Mouse (Mus musculus) lung, postnatal 0 days (tissue): Measurements from ENCODE around the gene Pabpn1l. TPM values are rescaled to one million over a fixed set of nuclear protein-coding genes. Genes with fewer than 3 reads are reported as not detected.

Experiments
- ATAC-seq: fragments of 200-750 bp; cut with Nextera tagmentation; 2 replicates; pipeline ENCODE4 v1.8.0; 2017; ENCODE audit warnings: moderate library complexity
- DNase-seq: peaks from one replicate; pipeline ENCODE4 v3.0.0-alpha.2; 2016; ENCODE audit warnings: low spot score
- H3K27ac ChIP-seq: fragments of 300-500 bp; sonication (generic); 2 replicates; pipeline ENCODE4 v1.5.1; 2014; ENCODE audit warnings: antibody characterized with exemption, mild to moderate bottlenecking, low read length, mixed read lengths
- H3K27me3 ChIP-seq: fragments of 300-500 bp; sonication (generic); replicated peaks from 2 replicates; pipeline ENCODE4 v1.6.1; 2014; ENCODE audit warnings: low read length, mixed read lengths; ENCODE audit not compliant: insufficient read depth
- H3K36me3 ChIP-seq: fragments of 300-500 bp; sonication (generic); 2 replicates; pipeline ENCODE4 v1.6.1; 2014; ENCODE audit warnings: low read length, mixed read lengths; ENCODE audit not compliant: insufficient read depth
- H3K4me1 ChIP-seq: fragments of 300-500 bp; sonication (generic); 2 replicates; pipeline ENCODE4 v1.6.1; 2014; ENCODE audit warnings: antibody characterized with exemption, low read depth, low read length, mixed read lengths; ENCODE audit not compliant: insufficient read depth
- H3K4me2 ChIP-seq: fragments of 300-500 bp; sonication (generic); replicated peaks from 2 replicates; pipeline ENCODE4 v1.6.1; 2014; ENCODE audit warnings: low read depth, mild to moderate bottlenecking, low read length, moderate library complexity, mixed read lengths
- H3K4me3 ChIP-seq: fragments of 300-500 bp; sonication (generic); 2 replicates; pipeline ENCODE4 v1.5.1; 2014; ENCODE audit warnings: low read depth, low read length
- H3K9ac ChIP-seq: fragments of 300-500 bp; sonication (generic); replicated peaks from 2 replicates; pipeline ENCODE4 v1.6.1; 2014; ENCODE audit warnings: low read depth, mild to moderate bottlenecking
- H3K9me3 ChIP-seq: fragments of 300-500 bp; sonication (generic); 2 replicates; pipeline ENCODE4 v1.6.1; 2016; ENCODE audit warnings: low read length, mixed read lengths
- CTCF ChIP-seq: IDR thresholded peaks from 2 replicates; pipeline ENCODE4 v1.5.1; 2016; ENCODE audit warnings: antibody characterized with exemption, mild to moderate bottlenecking
- EP300 ChIP-seq: IDR thresholded peaks from 2 replicates; pipeline ENCODE4 v1.6.1; 2016; ENCODE audit warnings: antibody characterized with exemption, mild to moderate bottlenecking, control low read depth
- WGBS: fragments of 180-500 bp; shearing (Covaris S2); extraction: QIAGEN DNeasy Blood & Tissue Kit; methylation state at CpG from one replicate; pipeline ENCODE4 v1.1.7; 2014; 5-methylcytosine and 5-hydroxymethylcytosine counted together
- polyA plus RNA-seq: library from polyadenylated mRNA; unstranded; fragments of >200 nt; fragmentation: Nextera tagmentation; extraction: Ambion mirVana; gene quantifications from 2 replicates; pipeline ENCODE4 v1.2.1, GENCODE M21; 2015

Gene Pabpn1l
- polyA plus RNA-seq, 1 experiment from 2014 or later = not detected

DNA sequence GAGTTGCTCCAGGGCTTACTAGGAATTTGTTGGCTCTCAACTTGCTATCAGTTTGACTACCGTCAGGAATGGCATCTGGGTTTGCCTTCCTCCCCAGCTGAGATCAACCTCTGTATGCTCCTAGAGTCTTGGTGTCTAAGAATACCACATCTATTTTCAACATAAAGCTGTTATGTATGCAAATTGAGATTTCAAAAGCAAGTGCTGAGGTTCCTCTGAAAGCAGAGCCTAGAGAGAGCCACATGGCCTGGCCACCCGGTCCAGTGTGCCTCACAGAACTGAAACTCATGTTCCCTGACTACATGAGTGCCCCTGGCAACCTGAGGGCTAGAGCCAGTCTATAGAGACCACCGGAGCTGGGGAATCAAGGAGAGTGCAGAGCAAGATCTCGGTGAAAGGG is 17.2 kb downstream of the Pabpn1l start:
- 71% methylated on average over 4 of the region's 4 CpGs for WGBS
- Histone ChIP-seq H3K27me3 (no peaks in the 10 kb centered on the region), H3K4me1 (no peaks in the 10 kb centered on the region), H3K9ac (no peak overlapping the region), H3K36me3 (no peaks in the 10 kb centered on the region), H3K27ac (no peak overlapping the region), H3K9me3 (no peaks in the 10 kb centered on the region), H3K4me2 (no peak overlapping the region), H3K4me3 (no peak overlapping the region)
- ATAC-seq (no peak), DNase-seq (no peak)
- no peak for TF ChIP-seq CTCF
- no peak for TF ChIP-seq EP300

DNA sequence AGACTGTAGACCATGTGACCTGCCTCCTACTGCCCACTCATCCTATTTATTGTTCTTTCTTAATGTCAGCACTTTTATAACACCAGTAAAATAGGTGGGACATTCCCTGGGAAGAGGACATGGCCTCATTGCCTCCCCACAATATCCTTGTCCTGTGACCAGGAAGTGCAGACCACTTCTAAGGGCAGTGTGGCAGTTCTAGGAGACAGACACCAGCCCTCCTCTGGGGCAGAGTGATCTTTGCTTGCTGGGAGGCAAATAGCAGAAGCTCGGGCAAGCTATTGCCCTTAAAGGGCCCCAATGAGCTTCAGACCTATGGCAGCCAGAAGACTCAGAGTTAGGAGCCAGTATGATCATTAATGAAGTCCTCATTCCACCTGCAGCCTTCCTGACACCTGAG is 17.9 kb downstream of the Pabpn1l start:
- Histone ChIP-seq H3K4me3 (no peak overlapping the region), H3K4me2 (no peak overlapping the region), H3K9me3 (no peaks in the 10 kb centered on the region), H3K9ac (no peak overlapping the region), H3K4me1 (no peaks in the 10 kb centered on the region), H3K27me3 (no peaks in the 10 kb centered on the region), H3K27ac (no peak overlapping the region), H3K36me3 (no peaks in the 10 kb centered on the region)
- DNase-seq (no peak), ATAC-seq (no peak)
- no peak for TF ChIP-seq EP300
- TF ChIP-seq CTCF = no peak
- 56% methylated on average over 1 of the region's 1 CpGs for WGBS

DNA sequence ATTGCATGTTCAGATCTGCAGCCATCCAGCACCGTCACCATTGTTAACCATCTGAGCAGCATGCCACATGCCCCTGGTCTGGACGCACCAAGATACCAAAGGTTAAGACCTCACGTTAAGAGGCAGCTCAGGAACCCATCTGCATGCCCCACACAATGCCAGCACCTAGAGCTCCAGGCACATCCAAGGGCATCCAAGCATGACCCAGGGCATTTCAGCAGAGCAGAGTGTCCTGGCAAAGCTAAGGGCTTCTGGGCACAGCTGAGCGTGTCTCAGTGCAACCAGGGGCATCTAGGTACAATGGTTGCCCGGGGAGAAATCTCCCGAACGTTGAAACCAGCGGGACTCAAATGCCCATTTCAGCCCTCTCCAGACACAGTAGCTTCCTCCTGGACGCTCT is 21.9 kb downstream of the Pabpn1l start:
- WGBS = 90% methylated on average over 9 of the region's 9 CpGs
- Histone ChIP-seq H3K4me1 (no peaks in the 10 kb centered on the region), H3K27ac (no peak overlapping the region), H3K4me3 (no peak overlapping the region), H3K36me3 (no peaks in the 10 kb centered on the region), H3K27me3 (no peaks in the 10 kb centered on the region), H3K4me2 (no peak overlapping the region), H3K9ac (no peak overlapping the region), H3K9me3 (no peaks in the 10 kb centered on the region)
- ATAC-seq (no peak), DNase-seq (no peak)
- TF ChIP-seq CTCF (no peak), EP300 (no peak)

DNA sequence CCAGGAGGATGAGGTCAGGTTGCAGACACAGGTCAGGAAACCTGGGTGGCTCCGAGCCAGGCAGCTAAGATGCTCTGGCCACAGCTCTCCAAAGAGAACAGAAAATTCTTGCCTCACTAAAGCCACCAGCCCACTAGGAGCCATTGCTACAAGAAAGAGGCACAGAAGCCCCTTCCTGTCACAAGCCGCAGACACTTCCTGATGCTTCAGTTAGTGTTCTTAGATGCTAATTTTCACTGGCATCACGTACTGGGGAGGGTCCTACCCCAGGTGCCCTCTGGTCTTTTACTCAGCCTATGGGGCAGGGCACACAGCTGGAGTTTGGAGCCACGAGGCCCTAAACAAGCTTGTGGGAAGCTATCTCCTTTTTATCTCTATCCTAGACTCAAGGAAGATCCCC is 26.5 kb downstream of the Pabpn1l start:
- 51% methylated on average over 4 of the region's 4 CpGs for WGBS
- Histone ChIP-seq H3K4me2 (no peak overlapping the region), H3K4me1 (no peaks in the 10 kb centered on the region), H3K9ac (no peak overlapping the region), H3K27ac (no peak overlapping the region), H3K36me3 (no peaks in the 10 kb centered on the region), H3K9me3 (no peaks in the 10 kb centered on the region), H3K27me3 (no peaks in the 10 kb centered on the region), H3K4me3 (no peak overlapping the region)
- DNase-seq = no peak
- TF ChIP-seq EP300 (no peak), CTCF (no peak)
- no peak for ATAC-seq

- H3K4me1 ChIP-seq = no peaks in the 10 kb centered on the region
- DNase-seq = no peak
- WGBS = 79% methylated on average over 19 of the region's 19 CpGs
- no peak overlapping the region for H3K9ac ChIP-seq
- no peaks in the 10 kb centered on the region for H3K9me3 ChIP-seq
- TF ChIP-seq CTCF (no peak), EP300 (no peak)
- no peak overlapping the region for H3K4me3 ChIP-seq
- H3K4me2 ChIP-seq = no peak overlapping the region
- no peak overlapping the region for H3K27ac ChIP-seq
- H3K36me3 ChIP-seq = no peaks in the 10 kb centered on the region
- ATAC-seq = no peak
- no peaks in the 10 kb centered on the region for H3K27me3 ChIP-seq
Measured at GRCm38 (mm10) chr8:122593783-122594507, 28.6 kb downstream of the Pabpn1l start.

DNA sequence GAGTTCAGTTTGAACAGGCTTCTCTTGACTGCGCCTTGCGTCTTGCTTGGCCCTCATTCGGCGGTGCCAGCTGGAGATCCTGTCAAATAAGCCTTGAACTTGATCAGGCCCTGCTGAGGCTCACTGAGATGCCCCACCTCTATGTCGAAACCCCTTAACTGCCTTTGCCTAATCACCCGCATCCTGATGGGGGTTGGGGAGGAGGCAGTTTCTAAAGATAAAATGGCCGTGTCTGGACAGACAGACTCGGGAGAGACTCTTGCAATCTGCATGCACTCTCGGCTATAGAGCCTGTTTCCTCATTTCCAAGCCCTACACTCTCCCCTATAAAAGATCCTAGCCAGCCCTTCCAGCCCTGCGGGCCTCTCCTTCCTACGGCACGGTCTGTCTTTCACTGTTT is 29.3 kb downstream of the Pabpn1l start:
- H3K36me3 ChIP-seq = no peaks in the 10 kb centered on the region
- no peak overlapping the region for H3K9ac ChIP-seq
- no peaks in the 10 kb centered on the region for H3K27me3 ChIP-seq
- WGBS = 64% methylated on average over 12 of the region's 12 CpGs
- H3K4me2 ChIP-seq = no peak overlapping the region
- TF ChIP-seq CTCF = no peak
- TF ChIP-seq EP300 = no peak
- H3K4me3 ChIP-seq = no peak overlapping the region
- H3K27ac ChIP-seq = no peak overlapping the region
- DNase-seq (peak; percentile 46), ATAC-seq (peak; percentile 50; the same call in 1 of the 2 replicates)
- H3K9me3 ChIP-seq = no peaks in the 10 kb centered on the region
- no peaks in the 10 kb centered on the region for H3K4me1 ChIP-seq
